8 mouse cellular contexts compared by ENCODE assay signal in the genomic region with DNA sequence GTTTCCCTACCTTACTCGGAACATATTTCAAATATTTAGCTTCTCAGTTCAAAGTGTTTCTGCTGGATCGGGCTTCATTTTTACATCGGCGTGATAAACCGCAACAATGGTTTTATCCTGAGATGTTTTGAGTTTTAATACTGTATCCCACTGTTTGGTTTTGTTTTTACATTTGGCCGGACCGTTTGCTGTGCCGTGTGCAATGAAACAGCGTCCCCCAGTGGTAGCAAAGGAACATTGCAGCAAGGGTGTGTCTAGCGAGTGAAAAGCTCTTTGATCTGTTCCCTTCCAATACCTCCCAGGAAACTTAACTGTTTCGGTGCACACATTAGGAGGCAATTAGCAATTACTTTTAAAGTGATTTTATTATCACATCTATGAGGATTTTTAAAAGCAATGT.
DNase-seq lines count a peak whose midpoint lies in the region; ATAC-seq lines count a peak whose summit lies in the region.

No protein-coding gene starts in this region.

- H3K36me3 ChIP-seq in neural tube, embryonic 12.5 days = no peaks in the 10 kb centered on the region

- no peak overlapping the region for H3K27ac ChIP-seq in neural tube, embryonic 12.5 days

- H3K4me2 ChIP-seq in neural tube, embryonic 12.5 days (replicated peaks) = peak overlapping the region; percentile 25

- peak; percentile 23 to 28 for DNase-seq in cerebellum, adult 18-20 months
- DNase-seq in cerebellum, adult 9-11 months = no peak
- peak; percentile 13 for DNase-seq in right cerebral cortex, adult 18-20 months
- DNase-seq in right cerebral cortex, postnatal 14 days = no peak
- peak; percentile 59 for DNase-seq in fibroblast of lung, adult 2 months (ENCODE audit: low read depth)
- peak; percentile 1 for DNase-seq in induced T-regulatory cell, adult 2 months (ENCODE audit: low read depth)
- DNase-seq in ovary, adult 18-20 months (ENCODE audit: low spot score) = no peak

- no peaks in the 10 kb centered on the region for H3K9me3 ChIP-seq in neural tube, embryonic 12.5 days

- H3K4me1 ChIP-seq in neural tube, embryonic 12.5 days = peaks cover 29% of the 10 kb centered on the region

- no peak overlapping the region for H3K4me3 ChIP-seq in neural tube, embryonic 12.5 days

- ATAC-seq in neural tube, embryonic 12.5 days (ENCODE audit: low FRiP score, low read depth) = peak; percentile 54

- H3K27me3 ChIP-seq in neural tube, embryonic 12.5 days (replicated peaks) = no peaks in the 10 kb centered on the region

- no peak overlapping the region for H3K9ac ChIP-seq in neural tube, embryonic 12.5 days

- WGBS in neural tube, embryonic 12.5 days = 39% methylated on average over 11 of the region's 11 CpGs

Comparison
In these comparisons a context has a peak if more than half of its experiments do, and no peak if none do; other contexts are left out.
1. DNase-seq: peak in cerebellum, adult 18-20 months (2 of 2), right cerebral cortex, adult 18-20 months (single experiment), fibroblast of lung, adult 2 months (single experiment) and induced T-regulatory cell, adult 2 months (single experiment); none in cerebellum, adult 9-11 months (single experiment), right cerebral cortex, postnatal 14 days (single experiment) and ovary, adult 18-20 months (single experiment).